Mouse (Mus musculus) kidney, postnatal 0 days (tissue): ENCODE data around the gene Cdk11b. TPM values are rescaled to one million over a fixed set of nuclear protein-coding genes. Genes with fewer than 3 reads are reported as not detected.
"Not testable (repeated sequence)": the region's sequence is repeated elsewhere in the genome, so short reads cannot be mapped to it uniquely, and the experiment has no call there.

Source experiments
- ATAC-seq: fragments of 200-750 bp; cut with Nextera tagmentation; replicated peaks from 2 replicates; pipeline ENCODE4 v1.8.0; 2017; ENCODE audit warnings: low read depth, moderate number of reproducible peaks, moderate TSS enrichment, moderate library complexity; ENCODE audit not compliant: low FRiP score
- DNase-seq: peaks from one replicate; pipeline ENCODE4 v3.0.0-alpha.2; 2016; ENCODE audit warnings: low spot score
- H3K27ac ChIP-seq: fragments of 300-500 bp; sonication (generic); 2 replicates; pipeline ENCODE4 v1.5.1; 2014; ENCODE audit warnings: mild to moderate bottlenecking
- H3K27me3 ChIP-seq: fragments of 300-500 bp; sonication (generic); 2 replicates; pipeline ENCODE4 v1.6.1; 2014; ENCODE audit warnings: low read length, mixed read lengths; ENCODE audit not compliant: insufficient read depth
- H3K36me3 ChIP-seq: fragments of 300-500 bp; sonication (generic); 2 replicates; pipeline ENCODE4 v1.6.1; 2014; ENCODE audit warnings: low read length, mixed read lengths; ENCODE audit not compliant: insufficient read depth
- H3K4me1 ChIP-seq: fragments of 300-500 bp; sonication (generic); replicated peaks from 2 replicates; pipeline ENCODE4 v1.6.1; 2014; ENCODE audit warnings: antibody characterized with exemption, low read length, mixed read lengths; ENCODE audit not compliant: insufficient read depth
- H3K4me2 ChIP-seq: fragments of 300-500 bp; sonication (generic); 2 replicates; pipeline ENCODE4 v1.6.1; 2014; ENCODE audit warnings: mild to moderate bottlenecking, low read length, moderate library complexity, mixed read lengths
- H3K4me3 ChIP-seq: fragments of 300-500 bp; sonication (generic); replicated peaks from 2 replicates; pipeline ENCODE4 v1.5.1; 2014; ENCODE audit warnings: low read depth, low read length
- H3K9ac ChIP-seq: fragments of 300-500 bp; sonication (generic); 2 replicates; pipeline ENCODE4 v1.6.1; 2014; ENCODE audit warnings: low read depth, low read length
- H3K9me3 ChIP-seq: fragments of 300-500 bp; sonication (generic); replicated peaks from 2 replicates; pipeline ENCODE4 v1.6.1; 2016; ENCODE audit warnings: low read length, inconsistent platforms, mixed read lengths
- CTCF ChIP-seq: IDR thresholded peaks from 2 replicates; pipeline ENCODE4 v1.5.1; 2016; ENCODE audit warnings: antibody characterized with exemption, low read depth, mild to moderate bottlenecking, moderate library complexity
- WGBS: fragments of 180-500 bp; shearing (Covaris S2); extraction: QIAGEN DNeasy Blood & Tissue Kit; methylation state at CpG from one replicate; pipeline ENCODE4 v1.1.7; 2014; 5-methylcytosine and 5-hydroxymethylcytosine counted together
- polyA plus RNA-seq: library from polyadenylated mRNA; unstranded; fragments of >200 nt; fragmentation: Nextera tagmentation; extraction: Ambion mirVana; gene quantifications from 2 replicates; pipeline ENCODE4 v1.2.1, GENCODE M21; 2015

The Cdk11b gene
- polyA plus RNA-seq, 1 experiment from 2014 or later = 60.0 TPM

GRCm38 (mm10) chr4:155656214-155656751, 31.6 kb downstream of the Cdk11b start:
- Histone ChIP-seq H3K9ac (no peak overlapping the region), H3K27ac (no peak overlapping the region), H3K4me3 (no peak overlapping the region), H3K9me3 (no peaks in the 10 kb centered on the region), H3K27me3 (no peaks in the 10 kb centered on the region; the same call in 1 of the 2 replicates), H3K4me1 (peaks cover 40% of the 10 kb centered on the region), H3K36me3 (peaks cover 12% of the 10 kb centered on the region; the same call in 1 of the 2 replicates), H3K4me2 (no peak overlapping the region)
- WGBS = 92% methylated on average over 13 of the region's 13 CpGs
- no peak for TF ChIP-seq CTCF
- DNase-seq (no peak), ATAC-seq (no peak)

- 92% methylated on average over 10 of the region's 10 CpGs for WGBS
- Histone ChIP-seq H3K27me3 (no peaks in the 10 kb centered on the region; the same call in 1 of the 2 replicates), H3K9me3 (no peaks in the 10 kb centered on the region), H3K4me1 (peaks cover 17% of the 10 kb centered on the region), H3K4me3 (no peak overlapping the region), H3K9ac (no peak overlapping the region), H3K27ac (no peak overlapping the region), H3K36me3 (peaks cover 12% of the 10 kb centered on the region; the same call in 1 of the 2 replicates), H3K4me2 (no peak overlapping the region)
- ATAC-seq (no peak), DNase-seq (no peak)
- no peak for TF ChIP-seq CTCF
These were observed 34.3 kb downstream of the Cdk11b start for GRCm38 (mm10) chr4:155658961-155659360.

- ATAC-seq (peak; percentile 50; the same call in 1 of the 2 replicates), DNase-seq (peak; percentile 21)
- Histone ChIP-seq H3K36me3 (peaks cover 12% of the 10 kb centered on the region; the same call in 1 of the 2 replicates), H3K27ac (no peak overlapping the region), H3K9ac (no peak overlapping the region), H3K27me3 (no peaks in the 10 kb centered on the region), H3K4me3 (no peak overlapping the region), H3K4me2 (no peak overlapping the region), H3K4me1 (no peaks in the 10 kb centered on the region), H3K9me3 (no peaks in the 10 kb centered on the region)
- no peak for TF ChIP-seq CTCF
- WGBS = 64% methylated on average over 12 of the region's 12 CpGs
These were observed 36.0 kb downstream of the Cdk11b start for GRCm38 (mm10) chr4:155660641-155661040.

- peak overlapping the region; percentile 13; the same call in 1 of the 2 replicates for H3K27ac ChIP-seq
- peak; percentile 57 for DNase-seq
These were observed 42.2 kb downstream of the Cdk11b start for GRCm38 (mm10) chr4:155666903-155667302.

GRCm38 (mm10) chr4:155668689-155669597, 44.3 kb downstream of the Cdk11b start, which contains the start of gene Mib2:
Mib2 (minus strand) TSS chr4:155669198.
- no peaks in the 10 kb centered on the region for H3K9me3 ChIP-seq
- TF ChIP-seq CTCF = no peak; the same call in 1 of the 2 replicates
- peak within 1 kb of the TSS; percentile 95 for H3K4me3 ChIP-seq
- ATAC-seq (peak; percentile 97), DNase-seq (peak; percentile 99)
- peak within 1 kb of the TSS; percentile 77 for H3K27ac ChIP-seq
- H3K27me3 ChIP-seq = no peaks in the 10 kb centered on the region
- under 1% methylated on average over 70 of the region's 73 CpGs for WGBS
- H3K4me1 ChIP-seq = peaks cover 5% of the 10 kb centered on the region
- H3K4me2 ChIP-seq = peak within 1 kb of the TSS; percentile 82
- H3K36me3 ChIP-seq = 0 out of 2 replicates have a peak, but pooled peaks cover 3% of the 10 kb centered on the region
- H3K9ac ChIP-seq = peak within 1 kb of the TSS; percentile 87

More at GRCm38 (mm10) chr4:155666903-155667302, 42.2 kb downstream of the Cdk11b start:
- H3K4me3 ChIP-seq = no peak overlapping the region
- H3K9me3 ChIP-seq = no peaks in the 10 kb centered on the region
- H3K36me3 ChIP-seq = 0 out of 2 replicates have a peak, but pooled peaks cover 3% of the 10 kb centered on the region
- H3K4me1 ChIP-seq = peaks cover 5% of the 10 kb centered on the region
- no peak overlapping the region for H3K9ac ChIP-seq
- no peak for TF ChIP-seq CTCF
- no peaks in the 10 kb centered on the region for H3K27me3 ChIP-seq
- no peak overlapping the region for H3K4me2 ChIP-seq
- ATAC-seq = no peak

GRCm38 (mm10) chr4:155669598-155670075, 45.0 kb downstream of the Cdk11b start:
- 0 out of 2 replicates have a peak, but pooled peaks have one; percentile 19 for ATAC-seq
- no peak for DNase-seq
- no peaks in the 10 kb centered on the region for H3K27me3 ChIP-seq
- H3K27ac ChIP-seq = no peak overlapping the region; the same call in 1 of the 2 replicates
- H3K4me2 ChIP-seq = peak overlapping the region; percentile 82
- peaks cover 5% of the 10 kb centered on the region for H3K4me1 ChIP-seq
- under 1% methylated on average over 8 of the region's 8 CpGs for WGBS
- H3K9ac ChIP-seq = no peak overlapping the region
- H3K9me3 ChIP-seq = no peaks in the 10 kb centered on the region
- H3K36me3 ChIP-seq = 0 out of 2 replicates have a peak, but pooled peaks cover 3% of the 10 kb centered on the region
- H3K4me3 ChIP-seq = peak overlapping the region; percentile 95
- TF ChIP-seq CTCF = no peak

- DNase-seq, H3K36me3 ChIP-seq, H3K9me3 ChIP-seq, H3K27ac ChIP-seq, H3K4me1 ChIP-seq, ATAC-seq, H3K4me3 ChIP-seq, H3K9ac ChIP-seq, H3K4me2 ChIP-seq, H3K27me3 ChIP-seq: not testable (repeated sequence)
- WGBS = 79% methylated on average over 4 of the region's 4 CpGs
These were observed 45.6 kb downstream of the Cdk11b start for GRCm38 (mm10) chr4:155670236-155670635.
